Mouse (Mus musculus): ENCODE data around the gene Spon1. TPM values are rescaled to one million over a fixed set of nuclear protein-coding genes. Genes with fewer than 3 reads are reported as not detected.

The Spon1 gene
- polyA plus RNA-seq, 1 experiment from 2014 or later = 10.5 TPM

GRCm38 (mm10) chr7:113891491-113891890 is 125.7 kb downstream of the Spon1 start:
- Histone ChIP-seq H3K27me3 (no peaks in the 10 kb centered on the region), H3K36me3 (no peaks in the 10 kb centered on the region), H3K4me2 (no peak overlapping the region), H3K9me3 (no peaks in the 10 kb centered on the region), H3K4me1 (no peaks in the 10 kb centered on the region), H3K9ac (no peak overlapping the region), H3K4me3 (no peak overlapping the region), H3K27ac (no peak overlapping the region)
- WGBS = 81% methylated on average over 6 of the region's 6 CpGs
- ATAC-seq (ENCODE audit: borderline replicate concordance, extremely low read depth, low FRiP score, low TSS enrichment) = no peak

- Histone ChIP-seq H3K36me3 (no peaks in the 10 kb centered on the region), H3K9ac (no peak overlapping the region), H3K4me2 (no peak overlapping the region), H3K27ac (no peak overlapping the region), H3K4me1 (no peaks in the 10 kb centered on the region), H3K27me3 (no peaks in the 10 kb centered on the region), H3K9me3 (no peaks in the 10 kb centered on the region), H3K4me3 (no peak overlapping the region)
- ATAC-seq (ENCODE audit: borderline replicate concordance, extremely low read depth, low FRiP score, low TSS enrichment) = no peak
- 78% methylated on average over 7 of the region's 7 CpGs for WGBS
These were observed 128.3 kb downstream of the Spon1 start for GRCm38 (mm10) chr7:113893944-113894662.

GRCm38 (mm10) chr7:113895266-113895665 is 129.5 kb downstream of the Spon1 start:
- WGBS = 33% methylated on average over 5 of the region's 5 CpGs
- H3K4me3 ChIP-seq = no peak overlapping the region
- H3K9ac ChIP-seq = no peak overlapping the region
- no peaks in the 10 kb centered on the region for H3K27me3 ChIP-seq
- no peaks in the 10 kb centered on the region for H3K9me3 ChIP-seq
- H3K4me2 ChIP-seq = no peak overlapping the region
- no peaks in the 10 kb centered on the region for H3K4me1 ChIP-seq
- H3K36me3 ChIP-seq = no peaks in the 10 kb centered on the region
- H3K27ac ChIP-seq = no peak overlapping the region
- no peak for ATAC-seq (ENCODE audit: borderline replicate concordance, extremely low read depth, low FRiP score, low TSS enrichment)

GRCm38 (mm10) chr7:113898388-113898787 is 132.6 kb downstream of the Spon1 start:
- H3K27ac ChIP-seq = no peak overlapping the region
- no peak for ATAC-seq (ENCODE audit: borderline replicate concordance, extremely low read depth, low FRiP score, low TSS enrichment)

GRCm38 (mm10) chr7:113901511-113901910 is 135.7 kb downstream of the Spon1 start:
- ATAC-seq (ENCODE audit: borderline replicate concordance, extremely low read depth, low FRiP score, low TSS enrichment) = no peak
- Histone ChIP-seq H3K27me3 (no peaks in the 10 kb centered on the region), H3K4me3 (no peak overlapping the region), H3K4me1 (no peaks in the 10 kb centered on the region), H3K4me2 (no peak overlapping the region), H3K9me3 (no peaks in the 10 kb centered on the region), H3K9ac (no peak overlapping the region), H3K36me3 (no peaks in the 10 kb centered on the region), H3K27ac (no peak overlapping the region)
- WGBS = 85% methylated on average over 2 of the region's 2 CpGs

More at GRCm38 (mm10) chr7:113898388-113898787, 132.6 kb downstream of the Spon1 start:
- H3K36me3 ChIP-seq = no peaks in the 10 kb centered on the region
- H3K9ac ChIP-seq = no peak overlapping the region
- no peaks in the 10 kb centered on the region for H3K27me3 ChIP-seq
- no peak overlapping the region for H3K4me2 ChIP-seq
- no peak overlapping the region for H3K4me3 ChIP-seq
- no peaks in the 10 kb centered on the region for H3K9me3 ChIP-seq
- H3K4me1 ChIP-seq = no peaks in the 10 kb centered on the region

GRCm38 (mm10) chr7:113901941-113902515 is 136.2 kb downstream of the Spon1 start:
- Histone ChIP-seq H3K36me3 (no peaks in the 10 kb centered on the region), H3K27me3 (no peaks in the 10 kb centered on the region), H3K9ac (no peak overlapping the region), H3K4me2 (no peak overlapping the region), H3K27ac (no peak overlapping the region), H3K4me3 (no peak overlapping the region), H3K9me3 (no peaks in the 10 kb centered on the region), H3K4me1 (no peaks in the 10 kb centered on the region)
- ATAC-seq (ENCODE audit: borderline replicate concordance, extremely low read depth, low FRiP score, low TSS enrichment) = no peak
- WGBS = 61% methylated on average over 10 of the region's 10 CpGs

- WGBS = 86% methylated on average over 3 of the region's 3 CpGs
- H3K4me3 ChIP-seq = no peak overlapping the region
- H3K27me3 ChIP-seq = no peaks in the 10 kb centered on the region
- no peak overlapping the region for H3K9ac ChIP-seq
- H3K9me3 ChIP-seq = no peaks in the 10 kb centered on the region
- ATAC-seq (ENCODE audit: borderline replicate concordance, extremely low read depth, low FRiP score, low TSS enrichment) = no peak
- H3K36me3 ChIP-seq = no peaks in the 10 kb centered on the region
- no peak overlapping the region for H3K27ac ChIP-seq
- no peaks in the 10 kb centered on the region for H3K4me1 ChIP-seq
- no peak overlapping the region for H3K4me2 ChIP-seq
These were observed 137.5 kb downstream of the Spon1 start for GRCm38 (mm10) chr7:113903127-113903827.

GRCm38 (mm10) chr7:113903939-113904338 is 138.1 kb downstream of the Spon1 start:
- no peaks in the 10 kb centered on the region for H3K27me3 ChIP-seq
- no peaks in the 10 kb centered on the region for H3K9me3 ChIP-seq
- H3K4me1 ChIP-seq = no peaks in the 10 kb centered on the region
- no peak for ATAC-seq (ENCODE audit: borderline replicate concordance, extremely low read depth, low FRiP score, low TSS enrichment)
- 80% methylated on average over 5 of the region's 5 CpGs for WGBS
- H3K4me2 ChIP-seq = no peak overlapping the region
- H3K9ac ChIP-seq = no peak overlapping the region
- no peak overlapping the region for H3K4me3 ChIP-seq
- no peak overlapping the region for H3K27ac ChIP-seq
- H3K36me3 ChIP-seq = no peaks in the 10 kb centered on the region

GRCm38 (mm10) chr7:113904348-113904895 is 138.6 kb downstream of the Spon1 start:
- H3K4me3 ChIP-seq = no peak overlapping the region
- no peaks in the 10 kb centered on the region for H3K36me3 ChIP-seq
- 91% methylated on average over 7 of the region's 7 CpGs for WGBS
- no peak overlapping the region for H3K27ac ChIP-seq
- H3K9ac ChIP-seq = no peak overlapping the region
- ATAC-seq (ENCODE audit: borderline replicate concordance, extremely low read depth, low FRiP score, low TSS enrichment) = no peak
- no peaks in the 10 kb centered on the region for H3K4me1 ChIP-seq
- no peaks in the 10 kb centered on the region for H3K27me3 ChIP-seq
- no peak overlapping the region for H3K4me2 ChIP-seq
- H3K9me3 ChIP-seq = no peaks in the 10 kb centered on the region

- no peaks in the 10 kb centered on the region for H3K36me3 ChIP-seq
- no peak overlapping the region for H3K4me3 ChIP-seq
- no peaks in the 10 kb centered on the region for H3K27me3 ChIP-seq
- peak; percentile 52 for ATAC-seq (ENCODE audit: borderline replicate concordance, extremely low read depth, low FRiP score, low TSS enrichment)
- H3K4me2 ChIP-seq = no peak overlapping the region
- WGBS = 23% methylated on average over 12 of the region's 12 CpGs
- no peak overlapping the region for H3K27ac ChIP-seq
- no peaks in the 10 kb centered on the region for H3K9me3 ChIP-seq
- H3K9ac ChIP-seq = no peak overlapping the region
- no peaks in the 10 kb centered on the region for H3K4me1 ChIP-seq
These were observed 143.5 kb downstream of the Spon1 start for GRCm38 (mm10) chr7:113909161-113909825.

GRCm38 (mm10) chr7:113910856-113911255 is 145.1 kb downstream of the Spon1 start:
- ATAC-seq (ENCODE audit: borderline replicate concordance, extremely low read depth, low FRiP score, low TSS enrichment) = no peak
- H3K9me3 ChIP-seq = no peaks in the 10 kb centered on the region

More at GRCm38 (mm10) chr7:113910856-113911255, 145.1 kb downstream of the Spon1 start:
- Histone ChIP-seq H3K4me1 (no peaks in the 10 kb centered on the region), H3K27ac (no peak overlapping the region), H3K4me2 (no peak overlapping the region), H3K4me3 (no peak overlapping the region), H3K27me3 (no peaks in the 10 kb centered on the region), H3K36me3 (no peaks in the 10 kb centered on the region), H3K9ac (no peak overlapping the region)
- 84% methylated on average over 7 of the region's 7 CpGs for WGBS
